Mouse (Mus musculus) CH12.LX (cell line): ENCODE data around the gene Fndc3a. TPM values are rescaled to one million over a fixed set of nuclear protein-coding genes. Genes with fewer than 3 reads are reported as not detected.

ENCODE experiments used
- DNase-seq: peaks from one replicate; pipeline ENCODE4 v3.0.0-alpha.2; 2013; ENCODE audit errors: extremely low read depth
- H3K27ac ChIP-seq: 2 replicates; pipeline ENCODE4 v1.5.1; 2012; ENCODE audit warnings: low read depth, mild to moderate bottlenecking, control low read depth, moderate library complexity; ENCODE audit not compliant: insufficient read depth
- H3K27me3 ChIP-seq: replicated peaks from 2 replicates; pipeline ENCODE3; 2012; ENCODE audit warnings: inconsistent platforms
- H3K36me3 ChIP-seq, 2 experiments: replicated peaks in 1 of 2; 2 replicates each; pipeline versions ENCODE3 to v1.6.1; 2012; ENCODE audit warnings: inconsistent platforms in 1 of 2, low read length in 1 of 2, mild to moderate bottlenecking in 1 of 2, mixed read lengths in 1 of 2, moderate library complexity in 1 of 2; ENCODE audit not compliant: control insufficient read depth in 1 of 2, insufficient read depth in 1 of 2
- H3K4me1 ChIP-seq, 2 experiments: 2 replicates each; pipeline ENCODE4 v1.6.1; 2012; ENCODE audit warnings: inconsistent platforms in 1 of 2, moderate library complexity in 1 of 2; ENCODE audit not compliant: insufficient read depth in 2 of 2, control insufficient read depth in 1 of 2
- H3K4me2 ChIP-seq: 2 replicates; pipeline ENCODE4 v1.6.1; 2012; ENCODE audit warnings: low read depth, mild to moderate bottlenecking, control low read depth; ENCODE audit not compliant: poor library complexity, insufficient read depth, severe bottlenecking
- H3K4me3 ChIP-seq, 3 experiments: fragments of 150-350 bp in 1 of 3; sonication (generic) in 1 of 3; replicated peaks in 1 of 3; 2 replicates each; pipeline versions ENCODE3 to v1.5.1; 2011 to 2012; ENCODE audit warnings: low read depth in 2 of 3, low read length in 2 of 3, mild to moderate bottlenecking in 2 of 3, moderate library complexity in 2 of 3, control low read depth in 1 of 3, improper control_type of control experiment in 1 of 3, inconsistent platforms in 1 of 3, mixed read lengths in 1 of 3; ENCODE audit not compliant: poor library complexity in 1 of 3
- H3K79me2 ChIP-seq: replicated peaks from 2 replicates; pipeline ENCODE4 v1.6.1; 2012; ENCODE audit warnings: mild to moderate bottlenecking, moderate library complexity; ENCODE audit not compliant: control insufficient read depth, poor library complexity, insufficient read depth, severe bottlenecking; ENCODE audit errors: extremely low read depth
- H3K9ac ChIP-seq: 2 replicates; pipeline ENCODE4 v1.6.1; 2012; ENCODE audit warnings: low read depth, mild to moderate bottlenecking, control low read depth, moderate library complexity; ENCODE audit not compliant: insufficient read depth
- H3K9me3 ChIP-seq: replicated peaks from 2 replicates; pipeline ENCODE3; 2012; ENCODE audit warnings: low read length, inconsistent platforms, mixed read lengths
- CTCF ChIP-seq, 2 experiments: IDR thresholded peaks in 1 of 2; conservative IDR thresholded peaks in 1 of 2; 2 replicates each; pipeline ENCODE4 v1.5.1; 2011 to 2012; ENCODE audit warnings: low read depth in 2 of 2, low read length in 2 of 2, improper control_type of control experiment in 1 of 2, inconsistent platforms in 1 of 2, mild to moderate bottlenecking in 1 of 2, moderate library complexity in 1 of 2
- ETS1 ChIP-seq: conservative IDR thresholded peaks from 2 replicates; pipeline ENCODE4 v1.6.1; 2012; ENCODE audit warnings: low read depth, mild to moderate bottlenecking, inconsistent platforms, low read length, improper control_type of control experiment, moderate library complexity
- GABPA ChIP-seq: IDR thresholded peaks from 2 replicates; pipeline ENCODE4 v1.6.1; 2012; ENCODE audit warnings: low read depth, low read length, improper control_type of control experiment, inconsistent platforms; ENCODE audit not compliant: insufficient replicate concordance
- IRF4 ChIP-seq: IDR thresholded peaks from 2 replicates; pipeline ENCODE4 v1.6.1; 2014; ENCODE audit warnings: low read depth, mild to moderate bottlenecking, inconsistent platforms, low read length, improper control_type of control experiment
- JUN ChIP-seq: IDR thresholded peaks from 2 replicates; pipeline ENCODE4 v1.6.1; 2011; ENCODE audit warnings: low read depth, mild to moderate bottlenecking, low read length, improper control_type of control experiment, moderate library complexity; ENCODE audit not compliant: insufficient read depth
- JUND ChIP-seq: conservative IDR thresholded peaks from 2 replicates; pipeline ENCODE4 v1.6.1; 2011; ENCODE audit warnings: low read depth, low read length, improper control_type of control experiment
- MAFK ChIP-seq: IDR thresholded peaks from 2 replicates; pipeline ENCODE4 v1.6.1; 2011; ENCODE audit warnings: low read length, improper control_type of control experiment; ENCODE audit not compliant: insufficient replicate concordance
- MAX ChIP-seq: IDR thresholded peaks from 2 replicates; pipeline ENCODE4 v1.6.1; 2011; ENCODE audit warnings: low read length, improper control_type of control experiment
- MEF2A ChIP-seq: IDR thresholded peaks from 2 replicates; pipeline ENCODE4 v1.6.1; 2014; ENCODE audit warnings: low read depth, mild to moderate bottlenecking, inconsistent platforms, low read length, improper control_type of control experiment, borderline replicate concordance
- MXI1 ChIP-seq: IDR thresholded peaks from 2 replicates; pipeline ENCODE4 v1.6.1; 2011; ENCODE audit warnings: mild to moderate bottlenecking, low read depth, low read length, improper control_type of control experiment
- POLR2AphosphoS2 ChIP-seq: IDR thresholded peaks from 2 replicates; pipeline ENCODE4 v1.6.1; 2011; ENCODE audit warnings: low read depth, low read length, improper control_type of control experiment
- RAD21 ChIP-seq: IDR thresholded peaks from 2 replicates; pipeline ENCODE4 v1.6.1; 2011; ENCODE audit warnings: low read depth, mild to moderate bottlenecking, low read length, improper control_type of control experiment, moderate library complexity
- RCOR1 ChIP-seq: conservative IDR thresholded peaks from 2 replicates; pipeline ENCODE4 v1.6.1; 2012; ENCODE audit warnings: low read depth, mild to moderate bottlenecking, inconsistent platforms, low read length, improper control_type of control experiment
- SMC3 ChIP-seq: IDR thresholded peaks from 2 replicates; pipeline ENCODE4 v1.6.1; 2011; ENCODE audit warnings: low read depth, low read length, improper control_type of control experiment
- TBP ChIP-seq: conservative IDR thresholded peaks from 2 replicates; pipeline ENCODE4 v1.6.1; 2011; ENCODE audit warnings: low read depth, low read length, improper control_type of control experiment
- UBTF ChIP-seq: IDR thresholded peaks from 2 replicates; pipeline ENCODE4 v1.6.1; 2012; ENCODE audit warnings: low read depth, mild to moderate bottlenecking, inconsistent platforms, low read length, improper control_type of control experiment, moderate library complexity
- ZKSCAN1 ChIP-seq: IDR thresholded peaks from 2 replicates; pipeline ENCODE4 v1.6.1; 2012; ENCODE audit warnings: low read depth, inconsistent platforms, low read length, improper control_type of control experiment, borderline replicate concordance
- ZMIZ1 ChIP-seq: IDR thresholded peaks from 2 replicates; pipeline ENCODE4 v1.6.1; 2012; ENCODE audit warnings: low read depth, mild to moderate bottlenecking, inconsistent platforms, low read length, improper control_type of control experiment
- ZNF384 ChIP-seq: IDR thresholded peaks from 2 replicates; pipeline ENCODE4 v1.6.1; 2012; ENCODE audit warnings: low read depth, low read length, improper control_type of control experiment, inconsistent platforms
- dilution Hi-C: fragments of 300-500 bp; cut with MboI; formaldehyde crosslinking; loops from 2 replicates; pipeline ENCODE4 v1.14.3; 2020; ENCODE audit warnings: low sequenced_read_pairs; ENCODE audit not compliant: extremely low pct_unique_long_range_greater_than_20kb, extremely low pct_ligation_motif_present
- in situ Hi-C: fragments of 300-500 bp; cut with MboI; formaldehyde crosslinking; loops from 3 replicates; pipeline ENCODE4 v1.14.3; 2019; ENCODE audit warnings: low sequenced_read_pairs, low pct_ligation_motif_present, low pct_unique_long_range_greater_than_20kb, mixed read lengths
- polyA plus RNA-seq: library from polyadenylated mRNA; unstranded; fragments of >175 nt; gene quantifications from 2 replicates; pipeline ENCODE4 v1.2.1, GENCODE M21; 2012; ENCODE audit warnings: low read depth; ENCODE audit not compliant: insufficient read length
- total RNA-seq, 2 experiments: library from RNA; depleted of rRNA; stranded (reverse); fragments of 300-350 nt in 1 of 2; fragments of >200 nt in 1 of 2; gene quantifications; 2 replicates each; pipeline ENCODE4 v1.2.3; 2012 to 2014

Gene Fndc3a
- total and polyA plus RNA-seq, 3 experiments = 35.4 to 48.6 (median 40.0) TPM

GRCm38 (mm10) chr14:72504985-72505384, 204.8 kb downstream of the Fndc3a start:
- Histone ChIP-seq H3K9me3 (no peaks in the 10 kb centered on the region), H3K79me2 (no peaks in the 10 kb centered on the region), H3K27me3 (no peaks in the 10 kb centered on the region), H3K4me2 (no peak overlapping the region), H3K27ac (no peak overlapping the region), H3K9ac (no peak overlapping the region), H3K4me1 (peaks cover 2 to 3% of the 10 kb centered on the region in 2 experiments; a peak in 2 of 4 replicates), H3K36me3 (no peaks in the 10 kb centered on the region), H3K4me3 (no peak overlapping the region)
- peak; percentile 10 for DNase-seq
- dilution Hi-C loops = no loop called here
- peak; percentile 23 for TF ChIP-seq SMC3
- TF ChIP-seq POLR2AphosphoS2 = no peak
- peak in 1 of 2 experiments; percentile 46; a peak in 2 of 4 replicates for TF ChIP-seq CTCF (conservative IDR thresholded peaks at IDR 0.05 in 1 of 2, IDR thresholded peaks at IDR 0.05 in 1 of 2; ENCODE audit: low read depth in 2 of 2, low read length in 2 of 2)
- TF ChIP-seq RAD21 = peak; percentile 11
- no peak for TF ChIP-seq IRF4
- TF ChIP-seq ETS1 = no peak
- no peak for TF ChIP-seq MAFK
- TF ChIP-seq RCOR1 = no peak
- no peak for TF ChIP-seq ZKSCAN1
- TF ChIP-seq UBTF = no peak
- TF ChIP-seq TBP = no peak
- no peak for TF ChIP-seq MXI1
- TF ChIP-seq GABPA = no peak
- TF ChIP-seq MEF2A = no peak
- no peak for TF ChIP-seq MAX
- no peak for TF ChIP-seq JUND
- no peak for TF ChIP-seq ZMIZ1
- in situ Hi-C loops = no loop called here

- TF ChIP-seq JUN (no peak), RAD21 (no peak), IRF4 (no peak), ZNF384 (no peak)
- in situ Hi-C loops = no loop called here
- H3K27ac ChIP-seq = no peak overlapping the region
- H3K9ac ChIP-seq = no peak overlapping the region
- peak; percentile 19 for DNase-seq
- dilution Hi-C loops = no loop called here
- H3K27me3 ChIP-seq = no peaks in the 10 kb centered on the region
- H3K4me1 ChIP-seq = peaks cover 2 to 3% of the 10 kb centered on the region in 2 experiments; a peak in 2 of 4 replicates
- no peaks in the 10 kb centered on the region for H3K9me3 ChIP-seq
- no peaks in the 10 kb centered on the region for H3K36me3 ChIP-seq
- H3K79me2 ChIP-seq = no peaks in the 10 kb centered on the region
- no peak overlapping the region for H3K4me3 ChIP-seq
- H3K4me2 ChIP-seq = 0 out of 2 replicates have a peak overlapping the region, but pooled peaks have one; percentile 9
Measured at GRCm38 (mm10) chr14:72503241-72503640, 206.6 kb downstream of the Fndc3a start.
